Mouse (Mus musculus) adrenal gland, postnatal 14 days (tissue): Measurements from ENCODE around the gene Gata1. TPM values are rescaled to one million over a fixed set of nuclear protein-coding genes. Genes with fewer than 3 reads are reported as not detected.

ENCODE experiments used
- total RNA-seq: library from RNA; stranded (reverse); gene quantifications from 2 replicates; pipeline ENCODE4 v1.2.3, GENCODE M21; 2021

Gata1 gene
- total RNA-seq, 1 experiment from 2014 or later = 2.5 TPM

Other genes with a start within 250 kb of the Gata1 start
- gene Praf2, start 249.6 kb downstream of the Gata1 start, total RNA-seq = 11.1 and 11.8 TPM in 2 replicates
- 4.2 TPM in 2 replicates for gene Ccdc120, start 227.2 kb downstream of the Gata1 start, total RNA-seq
- gene Tfe3, start 215.5 kb downstream of the Gata1 start, total RNA-seq = 41.0 and 45.4 TPM in 2 replicates
- gene Gripap1, start 188.3 kb downstream of the Gata1 start, total RNA-seq = 49.0 and 56.4 TPM in 2 replicates
- 0.93 and 1.3 TPM in 2 replicates for gene Kcnd1, start 155.8 kb downstream of the Gata1 start, total RNA-seq
- 62.4 and 64.8 TPM in 2 replicates for gene Otud5, start 136.7 kb downstream of the Gata1 start, total RNA-seq
- 7.4 and 9.8 TPM in 2 replicates for gene Pim2, start 99.8 kb downstream of the Gata1 start, total RNA-seq
- gene Slc35a2, start 94.0 kb downstream of the Gata1 start, total RNA-seq = 33.4 and 38.0 TPM in 2 replicates
- gene Pqbp1, start 78.8 kb downstream of the Gata1 start, total RNA-seq = 94.6 and 98.0 TPM in 2 replicates
- 83.5 and 99.8 TPM in 2 replicates for gene Timm17b, start 78.7 kb downstream of the Gata1 start, total RNA-seq
- not detected in 2 replicates for gene Gm10491, start 70.2 kb downstream of the Gata1 start, total RNA-seq
- gene Gm10490, start 68.5 kb downstream of the Gata1 start, total RNA-seq = not detected in 2 replicates
- gene Pcsk1n, start 58.2 kb downstream of the Gata1 start, total RNA-seq = 40.3 and 50.2 TPM in 2 replicates
- not detected in 2 replicates for gene Eras, start 49.5 kb downstream of the Gata1 start, total RNA-seq
- gene Hdac6, start 30.2 kb downstream of the Gata1 start, total RNA-seq = 18.1 and 18.2 TPM in 2 replicates
- not detected in 2 replicates for gene Glod5, start 40.4 kb upstream of the Gata1 start, total RNA-seq
- gene Suv39h1, start 96.7 kb upstream of the Gata1 start, total RNA-seq = 16.7 and 17.5 TPM in 2 replicates
- 1.9 and 6.8 TPM in 2 replicates for gene Was, start 112.4 kb upstream of the Gata1 start, total RNA-seq
- gene Wdr13, start 154.8 kb upstream of the Gata1 start, total RNA-seq = 51.0 and 54.3 TPM in 2 replicates
- 192 and 276 TPM in 2 replicates for gene Rbm3, start 167.8 kb upstream of the Gata1 start, total RNA-seq
- 8.0 and 11.0 TPM in 2 replicates for gene Tbc1d25, start 198.1 kb upstream of the Gata1 start, total RNA-seq
- 46.2 and 62.0 TPM in 2 replicates for gene Ebp, start 215.4 kb upstream of the Gata1 start, total RNA-seq
- gene Porcn, start 228.5 kb upstream of the Gata1 start, total RNA-seq = 6.4 and 7.3 TPM in 2 replicates